Mouse (Mus musculus) adrenal gland, adult 2 months (tissue): ENCODE measurements at regions not wholly inside any gene's neighbourhood (a gene's known extent, or its start where the extent isn't known, plus 50 kb on each side); places are given as distances from the start of the nearest gene placed in this dataset.
"Not testable (repeated sequence)": the region's sequence is repeated elsewhere in the genome, so short reads cannot be mapped to it uniquely, and the experiment has no call there.

Source experiments
- DNase-seq: peaks from one replicate; pipeline ENCODE4 v3.0.0; 2021

- peak; percentile 22 for DNase-seq
Measured at GRCm38 (mm10) chr16:29745486-29745885, 166.4 kb downstream of the Opa1 start.

- no peak for DNase-seq
Measured at GRCm38 (mm10) chr16:29746245-29746644, 167.1 kb downstream of the Opa1 start.

GRCm38 (mm10) chr16:29749167-29749566 is 170.0 kb downstream of the Opa1 start:
- no peak for DNase-seq

GRCm38 (mm10) chr16:29754579-29755199 is 175.6 kb downstream of the Opa1 start:
- peak; percentile 14 for DNase-seq

GRCm38 (mm10) chr16:29758246-29758645 is 179.1 kb downstream of the Opa1 start:
- DNase-seq = no peak

GRCm38 (mm10) chr16:29759416-29759815 is 180.3 kb downstream of the Opa1 start:
- no peak for DNase-seq

- DNase-seq = no peak
Measured at GRCm38 (mm10) chr16:29760627-29761026, 181.5 kb downstream of the Opa1 start.

- DNase-seq = peak; percentile 31
Measured at GRCm38 (mm10) chr16:29761779-29762277, 182.7 kb downstream of the Opa1 start.

- DNase-seq = no peak
Measured at GRCm38 (mm10) chr16:29764376-29764775, 185.2 kb downstream of the Opa1 start.

GRCm38 (mm10) chr16:29765801-29766200 is 186.7 kb downstream of the Opa1 start:
- not testable (repeated sequence) for DNase-seq

GRCm38 (mm10) chr16:29771320-29771719 is 192.2 kb downstream of the Opa1 start:
- DNase-seq = no peak

GRCm38 (mm10) chr16:29771728-29772608 is 192.8 kb downstream of the Opa1 start:
- DNase-seq = no peak

GRCm38 (mm10) chr16:29772609-29772988 is 193.5 kb downstream of the Opa1 start:
- DNase-seq = no peak

GRCm38 (mm10) chr16:29773056-29773455 is 193.9 kb downstream of the Opa1 start:
- no peak for DNase-seq

GRCm38 (mm10) chr16:29774949-29775348 is 195.8 kb downstream of the Opa1 start:
- no peak for DNase-seq

- no peak for DNase-seq
Measured at GRCm38 (mm10) chr16:29775879-29776278, 196.7 kb downstream of the Opa1 start.

GRCm38 (mm10) chr16:29782441-29782840 is 203.3 kb downstream of the Opa1 start:
- no peak for DNase-seq

- DNase-seq = no peak
Measured at GRCm38 (mm10) chr16:29785114-29785513, 206.0 kb downstream of the Opa1 start.

- no peak for DNase-seq
Measured at GRCm38 (mm10) chr16:29786540-29786939, 207.4 kb downstream of the Opa1 start.

- DNase-seq = no peak
Measured at GRCm38 (mm10) chr16:29787633-29788511, 208.7 kb downstream of the Opa1 start.

- DNase-seq = no peak
Measured at GRCm38 (mm10) chr16:29790064-29790463, 210.9 kb downstream of the Opa1 start.

GRCm38 (mm10) chr16:29799250-29799649 is 220.1 kb downstream of the Opa1 start:
- peak; percentile 12 for DNase-seq
